Mouse (Mus musculus): ENCODE data around the gene Ccdc71. TPM values are rescaled to one million over a fixed set of nuclear protein-coding genes. Genes with fewer than 3 reads are reported as not detected.

Gene Ccdc71
- polyA plus RNA-seq, 1 experiment from 2014 or later: 51.4 TPM

Other genes with a start within 250 kb of the Ccdc71 start
- gene Dag1, start 196.6 kb upstream of the Ccdc71 start, polyA plus RNA-seq (2016; fragmentation: Nextera tagmentation; extraction: Ambion mirVana): 64.7 and 67.0 TPM in 2 replicates
- 67.9 and 78.4 TPM in 2 replicates for gene Nicn1, start 170.1 kb upstream of the Ccdc71 start, polyA plus RNA-seq (2016; fragmentation: Nextera tagmentation; extraction: Ambion mirVana)
- gene Amt, start 163.7 kb upstream of the Ccdc71 start, polyA plus RNA-seq (2016; fragmentation: Nextera tagmentation; extraction: Ambion mirVana): 25.0 and 30.0 TPM in 2 replicates
- gene Rhoa, start 154.4 kb upstream of the Ccdc71 start, polyA plus RNA-seq (2016; fragmentation: Nextera tagmentation; extraction: Ambion mirVana): 324 and 379 TPM in 2 replicates
- 39.9 and 41.7 TPM in 2 replicates for gene Tcta, start 154.4 kb upstream of the Ccdc71 start, polyA plus RNA-seq (2016; fragmentation: Nextera tagmentation; extraction: Ambion mirVana)
- gene Gpx1, start 121.6 kb upstream of the Ccdc71 start, polyA plus RNA-seq (2016; fragmentation: Nextera tagmentation; extraction: Ambion mirVana): 656 and 692 TPM in 2 replicates
- gene Usp4, start 112.7 kb upstream of the Ccdc71 start, polyA plus RNA-seq (2016; fragmentation: Nextera tagmentation; extraction: Ambion mirVana): 135 and 142 TPM in 2 replicates
- gene 1700102P08Rik, start 67.7 kb upstream of the Ccdc71 start, polyA plus RNA-seq (2016; fragmentation: Nextera tagmentation; extraction: Ambion mirVana): 1.7 and 2.4 TPM in 2 replicates
- 1.3 and 1.7 TPM in 2 replicates for gene Ccdc36, start 32.0 kb upstream of the Ccdc71 start, polyA plus RNA-seq (2016; fragmentation: Nextera tagmentation; extraction: Ambion mirVana)
- not detected in 2 replicates for gene BC048562, start 24.0 kb upstream of the Ccdc71 start, polyA plus RNA-seq (2016; fragmentation: Nextera tagmentation; extraction: Ambion mirVana)
- 60.7 and 72.1 TPM in 2 replicates for gene Klhdc8b, start 1.1 kb downstream of the Ccdc71 start, polyA plus RNA-seq (2016; fragmentation: Nextera tagmentation; extraction: Ambion mirVana)
- 42.2 and 44.0 TPM in 2 replicates for gene Lamb2, start 19.2 kb downstream of the Ccdc71 start, polyA plus RNA-seq (2016; fragmentation: Nextera tagmentation; extraction: Ambion mirVana)
- 111 and 116 TPM in 2 replicates for gene Usp19, start 30.1 kb downstream of the Ccdc71 start, polyA plus RNA-seq (2016; fragmentation: Nextera tagmentation; extraction: Ambion mirVana)
- gene Qars, start 47.2 kb downstream of the Ccdc71 start, polyA plus RNA-seq (2016; fragmentation: Nextera tagmentation; extraction: Ambion mirVana): 83.7 and 86.3 TPM in 2 replicates
- gene Qrich1, start 56.3 kb downstream of the Ccdc71 start, polyA plus RNA-seq (2016; fragmentation: Nextera tagmentation; extraction: Ambion mirVana): 175 and 178 TPM in 2 replicates
- gene Impdh2, start 99.8 kb downstream of the Ccdc71 start, polyA plus RNA-seq (2016; fragmentation: Nextera tagmentation; extraction: Ambion mirVana): 133 and 143 TPM in 2 replicates
- 56.9 and 58.8 TPM in 2 replicates for gene Ndufaf3, start 106.9 kb downstream of the Ccdc71 start, polyA plus RNA-seq (2016; fragmentation: Nextera tagmentation; extraction: Ambion mirVana)
- 251 and 260 TPM in 2 replicates for gene Dalrd3, start 109.4 kb downstream of the Ccdc71 start, polyA plus RNA-seq (2016; fragmentation: Nextera tagmentation; extraction: Ambion mirVana)
- gene Wdr6, start 118.2 kb downstream of the Ccdc71 start, polyA plus RNA-seq (2016; fragmentation: Nextera tagmentation; extraction: Ambion mirVana): 288 and 293 TPM in 2 replicates
- 14.7 and 16.4 TPM in 2 replicates for gene P4htm, start 137.1 kb downstream of the Ccdc71 start, polyA plus RNA-seq (2016; fragmentation: Nextera tagmentation; extraction: Ambion mirVana)
- 60.3 and 64.8 TPM in 2 replicates for gene Arih2, start 188.9 kb downstream of the Ccdc71 start, polyA plus RNA-seq (2016; fragmentation: Nextera tagmentation; extraction: Ambion mirVana)
- gene Slc25a20, start 201.6 kb downstream of the Ccdc71 start, polyA plus RNA-seq (2016; fragmentation: Nextera tagmentation; extraction: Ambion mirVana): 36.6 and 38.6 TPM in 2 replicates
- gene Prkar2a, start 228.8 kb downstream of the Ccdc71 start, polyA plus RNA-seq (2016; fragmentation: Nextera tagmentation; extraction: Ambion mirVana): 57.1 and 67.6 TPM in 2 replicates

Data from midbrain, embryonic 12.5 days (tissue).